Mouse (Mus musculus) heart, postnatal 14 days (tissue): Measurements from ENCODE around the gene Dock4. TPM values are rescaled to one million over a fixed set of nuclear protein-coding genes. Genes with fewer than 3 reads are reported as not detected.

Experiments
- total RNA-seq, 2 experiments: library from RNA; stranded (reverse); gene quantifications; 2 replicates each; pipeline ENCODE4 v1.2.3; 2021

Gene Dock4
- total RNA-seq, 2 experiments from 2014 or later: 16.4 to 17.2 TPM

Other genes with a start within 250 kb of the Dock4 start
- gene Lsmem1, start 246.5 kb upstream of the Dock4 start, total RNA-seq: 10 to 100 TPM; 21.6 to 24.4 TPM
- 100 to 1,000 TPM in 1 of 2 experiments, 10 to 100 TPM in 1; 99.6 to 111 TPM for gene Ifrd1, start 197.4 kb upstream of the Dock4 start, total RNA-seq
- gene Zfp277, start 50 bp upstream of the Dock4 start, total RNA-seq: 10 to 100 TPM; 11.7 to 12.6 TPM